Mouse (Mus musculus): ENCODE measurements at regions not wholly inside any gene's neighbourhood (a gene's known extent, or its start where the extent isn't known, plus 50 kb on each side); places are given as distances from the start of the nearest gene placed in this dataset.
A peak's percentile ranks its signal among the peaks of the same experiment; 100 is the strongest.

- TF ChIP-seq CTCF (conservative IDR thresholded peaks at IDR 0.05; ENCODE audit: insufficient read depth, insufficient read length, low read depth, low read length), result no peak
- no peak for TF ChIP-seq POLR2A (IDR thresholded peaks at IDR 0.05; ENCODE audit: low read depth, low read length)
- H3K4me1 ChIP-seq (ENCODE audit: control insufficient read depth, insufficient read depth, low read length), result no peaks in the 10 kb centered on the region
- no peak overlapping the region for H3K4me3 ChIP-seq (ENCODE audit: insufficient read depth, low read depth, low read length)
- no peaks in the 10 kb centered on the region for H3K27me3 ChIP-seq (replicated peaks; ENCODE audit: control insufficient read depth, insufficient read depth, low read length)
- no peak for DNase-seq
- no peak overlapping the region for H3K27ac ChIP-seq (ENCODE audit: insufficient read depth, low read depth, low read length)
- H3K36me3 ChIP-seq (ENCODE audit: control insufficient read depth, insufficient read depth, low read length), result no peaks in the 10 kb centered on the region
- 71% methylated on average over 1 of the region's 1 CpGs for WGBS
Observed at GRCm38 (mm10) chr5:28562917-28563316, 95.9 kb upstream of the Shh start.

DNA sequence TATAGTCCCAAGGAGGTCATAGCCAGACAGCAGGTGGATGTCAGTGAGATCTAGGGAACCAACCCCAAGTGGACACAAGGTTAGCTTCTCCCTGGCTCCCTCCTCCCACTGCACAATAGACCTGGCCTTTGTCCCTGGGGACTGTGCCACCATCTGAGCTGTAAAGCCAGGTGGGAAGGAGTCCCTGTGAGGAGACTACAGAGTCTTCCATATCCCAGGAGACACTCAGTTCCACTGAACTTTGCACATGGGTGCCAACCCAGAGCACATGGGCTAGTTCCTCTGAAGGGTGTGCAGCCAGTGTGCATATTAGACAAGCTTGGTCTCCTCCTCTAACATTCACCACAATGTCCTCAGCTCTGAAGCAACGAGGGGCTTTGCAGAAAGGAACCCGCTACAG, 86.5 kb upstream of the Shh start:
- TF ChIP-seq CTCF (conservative IDR thresholded peaks at IDR 0.05; ENCODE audit: insufficient read depth, insufficient read length, low read depth, low read length), result no peak
- no peak for TF ChIP-seq POLR2A (IDR thresholded peaks at IDR 0.05; ENCODE audit: low read depth, low read length)
- WGBS, result 75% methylated on average over 2 of the region's 2 CpGs
- Histone ChIP-seq H3K4me3 (ENCODE audit: insufficient read depth, low read depth, low read length) (no peak overlapping the region), H3K27me3 (replicated peaks; ENCODE audit: control insufficient read depth, insufficient read depth, low read length) (no peaks in the 10 kb centered on the region), H3K4me1 (ENCODE audit: control insufficient read depth, insufficient read depth, low read length) (no peaks in the 10 kb centered on the region), H3K27ac (ENCODE audit: insufficient read depth, low read depth, low read length) (no peak overlapping the region), H3K36me3 (ENCODE audit: control insufficient read depth, insufficient read depth, low read length) (no peaks in the 10 kb centered on the region)
- DNase-seq, result no peak

GRCm38 (mm10) chr5:28530202-28530855, 63.3 kb upstream of the Shh start:
- no peak overlapping the region for H3K27ac ChIP-seq (ENCODE audit: insufficient read depth, low read depth, low read length)
- WGBS, result 19% methylated on average over 6 of the region's 6 CpGs
- H3K4me1 ChIP-seq (ENCODE audit: control insufficient read depth, insufficient read depth, low read length), result no peaks in the 10 kb centered on the region
- no peak overlapping the region for H3K4me3 ChIP-seq (ENCODE audit: insufficient read depth, low read depth, low read length)
- DNase-seq, result peak; percentile 7
- H3K36me3 ChIP-seq (ENCODE audit: control insufficient read depth, insufficient read depth, low read length), result no peaks in the 10 kb centered on the region
- TF ChIP-seq CTCF (conservative IDR thresholded peaks at IDR 0.05; ENCODE audit: insufficient read depth, insufficient read length, low read depth, low read length) (no peak), POLR2A (IDR thresholded peaks at IDR 0.05; ENCODE audit: low read depth, low read length) (no peak)
- no peaks in the 10 kb centered on the region for H3K27me3 ChIP-seq (replicated peaks; ENCODE audit: control insufficient read depth, insufficient read depth, low read length)

DNA sequence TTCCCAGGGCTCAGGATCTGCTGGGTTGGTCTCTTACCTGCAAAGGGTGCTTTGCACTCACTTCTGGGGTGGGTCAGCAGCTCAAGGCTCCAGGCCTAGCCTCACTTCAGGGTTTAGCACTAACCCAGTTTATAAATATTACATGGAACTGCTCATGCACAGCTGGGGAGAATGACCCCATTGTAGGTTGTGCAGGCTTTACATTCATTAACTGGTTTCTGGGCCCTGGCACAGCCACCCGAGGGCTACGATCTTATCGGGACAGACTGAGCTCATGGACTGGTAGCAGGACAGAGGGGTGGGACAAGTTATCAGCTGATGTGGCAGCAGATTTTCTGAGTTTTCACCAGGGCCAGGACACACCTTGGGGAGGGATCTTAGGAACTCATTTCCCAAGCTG, 59.4 kb upstream of the Shh start:
- Histone ChIP-seq H3K27ac (ENCODE audit: insufficient read depth, low read depth, low read length) (no peak overlapping the region), H3K36me3 (ENCODE audit: control insufficient read depth, insufficient read depth, low read length) (no peaks in the 10 kb centered on the region), H3K4me3 (ENCODE audit: insufficient read depth, low read depth, low read length) (no peak overlapping the region), H3K27me3 (replicated peaks; ENCODE audit: control insufficient read depth, insufficient read depth, low read length) (no peaks in the 10 kb centered on the region), H3K4me1 (ENCODE audit: control insufficient read depth, insufficient read depth, low read length) (no peaks in the 10 kb centered on the region)
- DNase-seq, result peak; percentile 49
- 48% methylated on average over 3 of the region's 3 CpGs for WGBS
- TF ChIP-seq POLR2A (IDR thresholded peaks at IDR 0.05; ENCODE audit: low read depth, low read length), result no peak
- no peak for TF ChIP-seq CTCF (conservative IDR thresholded peaks at IDR 0.05; ENCODE audit: insufficient read depth, insufficient read length, low read depth, low read length)

GRCm38 (mm10) chr5:28520800-28521707, 54.0 kb upstream of the Shh start:
- 34% methylated on average over 9 of the region's 9 CpGs for whole genome bisulfite sequencing

DNA sequence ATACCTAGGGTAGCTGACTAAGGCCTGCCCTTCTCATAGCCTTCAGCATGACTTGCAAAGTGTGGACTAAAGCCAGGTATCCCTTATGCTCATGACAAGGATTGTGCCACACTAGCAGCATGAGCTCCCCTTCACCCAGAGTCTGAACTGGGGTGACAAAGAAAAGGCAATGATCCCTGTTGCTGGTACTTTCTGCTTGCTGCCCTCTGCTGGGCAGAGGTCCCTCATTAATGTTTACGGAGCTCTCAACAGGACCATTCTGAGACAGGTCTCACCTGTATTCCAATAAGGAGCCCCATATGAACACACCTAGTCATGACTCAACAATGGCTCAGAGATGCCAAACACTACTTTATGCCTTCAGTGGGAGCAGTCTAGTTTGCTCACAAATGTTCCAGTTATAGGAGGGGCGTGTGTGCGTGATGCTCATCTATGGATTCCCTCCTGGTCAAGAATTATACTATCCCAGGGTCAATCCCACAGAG, 52.0 kb upstream of the Shh start:
- Histone ChIP-seq H3K4me3 (ENCODE audit: insufficient read depth, low read depth, low read length) (no peak overlapping the region), H3K4me1 (ENCODE audit: control insufficient read depth, insufficient read depth, low read length) (no peaks in the 10 kb centered on the region), H3K36me3 (ENCODE audit: control insufficient read depth, insufficient read depth, low read length) (no peaks in the 10 kb centered on the region), H3K27me3 (replicated peaks; ENCODE audit: control insufficient read depth, insufficient read depth, low read length) (no peaks in the 10 kb centered on the region), H3K27ac (ENCODE audit: insufficient read depth, low read depth, low read length) (no peak overlapping the region)
- no peak for DNase-seq
- TF ChIP-seq POLR2A (IDR thresholded peaks at IDR 0.05; ENCODE audit: low read depth, low read length) (no peak), CTCF (conservative IDR thresholded peaks at IDR 0.05; ENCODE audit: insufficient read depth, insufficient read length, low read depth, low read length) (peak; percentile 36)
- 87% methylated on average over 3 of the region's 3 CpGs for WGBS

More at GRCm38 (mm10) chr5:28520800-28521707, 54.0 kb upstream of the Shh start:
- no peak overlapping the region for H3K4me3 ChIP-seq (ENCODE audit: insufficient read depth, low read depth, low read length)
- H3K27me3 ChIP-seq (replicated peaks; ENCODE audit: control insufficient read depth, insufficient read depth, low read length), result no peaks in the 10 kb centered on the region
- H3K36me3 ChIP-seq (ENCODE audit: control insufficient read depth, insufficient read depth, low read length), result no peaks in the 10 kb centered on the region
- H3K27ac ChIP-seq (ENCODE audit: insufficient read depth, low read depth, low read length), result no peak overlapping the region
- peak; percentile 56 for DNase-seq
- TF ChIP-seq POLR2A (IDR thresholded peaks at IDR 0.05; ENCODE audit: low read depth, low read length), result no peak
- no peak for TF ChIP-seq CTCF (conservative IDR thresholded peaks at IDR 0.05; ENCODE audit: insufficient read depth, insufficient read length, low read depth, low read length)
- no peaks in the 10 kb centered on the region for H3K4me1 ChIP-seq (ENCODE audit: control insufficient read depth, insufficient read depth, low read length)
